Mouse (Mus musculus): ENCODE measurements around the gene Fos. TPM values are rescaled to one million over a fixed set of nuclear protein-coding genes. Genes with fewer than 3 reads are reported as not detected.

Fos gene
- polyA plus RNA-seq, 1 experiment from 2014 or later: 23.9 TPM

Other genes with a start within 250 kb of the Fos start
- 7.5 and 8.4 TPM in 2 replicates for gene Mlh3, start 203.3 kb upstream of the Fos start, polyA plus RNA-seq (2015; fragmentation: Nextera tagmentation; extraction: Ambion mirVana)
- 50.8 and 60.2 TPM in 2 replicates for gene Acyp1, start 185.5 kb upstream of the Fos start, polyA plus RNA-seq (2015; fragmentation: Nextera tagmentation; extraction: Ambion mirVana)
- 1.7 and 2.4 TPM in 2 replicates for gene Zc2hc1c, start 185.3 kb upstream of the Fos start, polyA plus RNA-seq (2015; fragmentation: Nextera tagmentation; extraction: Ambion mirVana)
- 23.9 and 25.4 TPM in 2 replicates for gene Nek9, start 134.5 kb upstream of the Fos start, polyA plus RNA-seq (2015; fragmentation: Nextera tagmentation; extraction: Ambion mirVana)
- 322 and 334 TPM in 2 replicates for gene Tmed10, start 99.0 kb upstream of the Fos start, polyA plus RNA-seq (2015; fragmentation: Nextera tagmentation; extraction: Ambion mirVana)
- 0.72 and 1.1 TPM in 2 replicates for gene Jdp2, start 125.1 kb downstream of the Fos start, polyA plus RNA-seq (2015; fragmentation: Nextera tagmentation; extraction: Ambion mirVana)
- 7.2 and 7.7 TPM in 2 replicates for gene Batf, start 212.8 kb downstream of the Fos start, polyA plus RNA-seq (2015; fragmentation: Nextera tagmentation; extraction: Ambion mirVana)

Measured in embryonic facial prominence, embryonic 15.5 days (tissue).